Mouse (Mus musculus) small intestine, adult 2 months (tissue): Measurements from ENCODE around the gene Selenon.

Source experiments
- CTCF ChIP-seq: fragments of 200-500 bp; IDR thresholded peaks from 2 replicates; pipeline ENCODE4 v1.5.1; 2012; ENCODE audit warnings: low read depth, mild to moderate bottlenecking, control low read depth, inconsistent platforms, low read length, moderate library complexity, mixed read lengths; ENCODE audit not compliant: insufficient replicate concordance, insufficient read length; ENCODE audit errors: extremely low read depth
- POLR2A ChIP-seq: fragments of 200-500 bp; IDR thresholded peaks from 2 replicates; pipeline ENCODE4 v1.6.1; 2012; ENCODE audit warnings: low read depth, mild to moderate bottlenecking, control low read depth, inconsistent platforms, low read length, moderate library complexity

- TF ChIP-seq CTCF (no peak), POLR2A (no peak)
Observed at GRCm38 (mm10) chr4:134525806-134526205, 26.2 kb downstream of the Selenon start.
